Mouse (Mus musculus) kidney, postnatal 0 days (tissue): Measurements from ENCODE around the gene Vps11. TPM values are rescaled to one million over a fixed set of nuclear protein-coding genes. Genes with fewer than 3 reads are reported as not detected.

Experiments
- ATAC-seq: fragments of 200-750 bp; cut with Nextera tagmentation; replicated peaks from 2 replicates; pipeline ENCODE4 v1.8.0; 2017; ENCODE audit warnings: low read depth, moderate number of reproducible peaks, moderate TSS enrichment, moderate library complexity; ENCODE audit not compliant: low FRiP score
- DNase-seq: peaks from one replicate; pipeline ENCODE4 v3.0.0-alpha.2; 2016; ENCODE audit warnings: low spot score
- H3K27ac ChIP-seq: fragments of 300-500 bp; sonication (generic); 2 replicates; pipeline ENCODE4 v1.5.1; 2014; ENCODE audit warnings: mild to moderate bottlenecking
- H3K27me3 ChIP-seq: fragments of 300-500 bp; sonication (generic); 2 replicates; pipeline ENCODE4 v1.6.1; 2014; ENCODE audit warnings: low read length, mixed read lengths; ENCODE audit not compliant: insufficient read depth
- H3K36me3 ChIP-seq: fragments of 300-500 bp; sonication (generic); 2 replicates; pipeline ENCODE4 v1.6.1; 2014; ENCODE audit warnings: low read length, mixed read lengths; ENCODE audit not compliant: insufficient read depth
- H3K4me1 ChIP-seq: fragments of 300-500 bp; sonication (generic); replicated peaks from 2 replicates; pipeline ENCODE4 v1.6.1; 2014; ENCODE audit warnings: antibody characterized with exemption, low read length, mixed read lengths; ENCODE audit not compliant: insufficient read depth
- H3K4me2 ChIP-seq: fragments of 300-500 bp; sonication (generic); 2 replicates; pipeline ENCODE4 v1.6.1; 2014; ENCODE audit warnings: mild to moderate bottlenecking, low read length, moderate library complexity, mixed read lengths
- H3K4me3 ChIP-seq: fragments of 300-500 bp; sonication (generic); replicated peaks from 2 replicates; pipeline ENCODE4 v1.5.1; 2014; ENCODE audit warnings: low read depth, low read length
- H3K9ac ChIP-seq: fragments of 300-500 bp; sonication (generic); 2 replicates; pipeline ENCODE4 v1.6.1; 2014; ENCODE audit warnings: low read depth, low read length
- H3K9me3 ChIP-seq: fragments of 300-500 bp; sonication (generic); replicated peaks from 2 replicates; pipeline ENCODE4 v1.6.1; 2016; ENCODE audit warnings: low read length, inconsistent platforms, mixed read lengths
- CTCF ChIP-seq: IDR thresholded peaks from 2 replicates; pipeline ENCODE4 v1.5.1; 2016; ENCODE audit warnings: antibody characterized with exemption, low read depth, mild to moderate bottlenecking, moderate library complexity
- WGBS: fragments of 180-500 bp; shearing (Covaris S2); extraction: QIAGEN DNeasy Blood & Tissue Kit; methylation state at CpG from one replicate; pipeline ENCODE4 v1.1.7; 2014; 5-methylcytosine and 5-hydroxymethylcytosine counted together
- polyA plus RNA-seq: library from polyadenylated mRNA; unstranded; fragments of >200 nt; fragmentation: Nextera tagmentation; extraction: Ambion mirVana; gene quantifications from 2 replicates; pipeline ENCODE4 v1.2.1, GENCODE M21; 2015

Vps11 gene
- polyA plus RNA-seq, 1 experiment from 2014 or later, result 30.3 TPM

GRCm38 (mm10) chr9:44345570-44346433, 15.7 kb downstream of the Vps11 start:
- DNase-seq, result no peak
- WGBS, result 81% methylated on average over 6 of the region's 6 CpGs
- ATAC-seq, result no peak

GRCm38 (mm10) chr9:44343781-44344421, 17.6 kb downstream of the Vps11 start, which contains the start of gene Hmbs:
TSS of gene Hmbs (minus strand) at chr9:44344228.
- peak; percentile 92 for ATAC-seq
- WGBS, result under 1% methylated on average over 39 of the region's 39 CpGs

More at GRCm38 (mm10) chr9:44345570-44346433, 15.7 kb downstream of the Vps11 start:
- no peak for TF ChIP-seq CTCF
- H3K4me3 ChIP-seq, result no peak overlapping the region
- no peaks in the 10 kb centered on the region for H3K27me3 ChIP-seq
- H3K27ac ChIP-seq, result no peak overlapping the region
- H3K36me3 ChIP-seq, result peaks cover 23% of the 10 kb centered on the region
- H3K4me2 ChIP-seq, result no peak overlapping the region
- peaks cover 5% of the 10 kb centered on the region; the same call in 1 of the 2 replicates for H3K4me1 ChIP-seq
- no peak overlapping the region for H3K9ac ChIP-seq
- H3K9me3 ChIP-seq, result no peaks in the 10 kb centered on the region

GRCm38 (mm10) chr9:44343290-44343689, 18.2 kb downstream of the Vps11 start:
- Histone ChIP-seq H3K9me3 (no peaks in the 10 kb centered on the region), H3K4me2 (peak overlapping the region; percentile 68), H3K27me3 (no peaks in the 10 kb centered on the region), H3K4me3 (peak overlapping the region; percentile 60), H3K36me3 (peaks cover 10% of the 10 kb centered on the region), H3K9ac (peak overlapping the region; percentile 63), H3K27ac (peak overlapping the region; percentile 89; the same call in 1 of the 2 replicates), H3K4me1 (peaks cover 5% of the 10 kb centered on the region; the same call in 1 of the 2 replicates)
- ATAC-seq, result no peak
- 3% methylated on average over 6 of the region's 6 CpGs for WGBS
- no peak for TF ChIP-seq CTCF
- no peak for DNase-seq

More at GRCm38 (mm10) chr9:44343781-44344421, 17.6 kb downstream of the Vps11 start, which contains the start of gene Hmbs:
- H3K4me2 ChIP-seq, result peak within 1 kb of the TSS; percentile 68
- H3K36me3 ChIP-seq, result peaks cover 14% of the 10 kb centered on the region
- no peak for TF ChIP-seq CTCF
- peaks cover 5% of the 10 kb centered on the region; the same call in 1 of the 2 replicates for H3K4me1 ChIP-seq
- peak within 1 kb of the TSS; percentile 60 for H3K4me3 ChIP-seq
- DNase-seq, result peak; percentile 96
- peak within 1 kb of the TSS; percentile 89 for H3K27ac ChIP-seq
- peak within 1 kb of the TSS; percentile 63 for H3K9ac ChIP-seq
- no peaks in the 10 kb centered on the region for H3K9me3 ChIP-seq
- H3K27me3 ChIP-seq, result no peaks in the 10 kb centered on the region

GRCm38 (mm10) chr9:44342605-44343004, 18.9 kb downstream of the Vps11 start:
- H3K4me2 ChIP-seq, result peak overlapping the region; percentile 68; the same call in 1 of the 2 replicates
- H3K36me3 ChIP-seq, result peaks cover 6% of the 10 kb centered on the region; the same call in 1 of the 2 replicates
- TF ChIP-seq CTCF, result no peak
- H3K9me3 ChIP-seq, result no peaks in the 10 kb centered on the region
- H3K27ac ChIP-seq, result no peak overlapping the region
- ATAC-seq (no peak), DNase-seq (no peak)
- peaks cover 5% of the 10 kb centered on the region; the same call in 1 of the 2 replicates for H3K4me1 ChIP-seq
- H3K27me3 ChIP-seq, result no peaks in the 10 kb centered on the region
- WGBS, result 78% methylated on average over 1 of the region's 1 CpGs
- H3K9ac ChIP-seq, result 0 out of 2 replicates have a peak overlapping the region, but pooled peaks have one; percentile 63
- H3K4me3 ChIP-seq, result no peak overlapping the region

GRCm38 (mm10) chr9:44342173-44342572, 19.3 kb downstream of the Vps11 start:
- Histone ChIP-seq H3K4me1 (peaks cover 6% of the 10 kb centered on the region; the same call in 1 of the 2 replicates), H3K27ac (no peak overlapping the region), H3K4me2 (no peak overlapping the region), H3K9me3 (no peaks in the 10 kb centered on the region), H3K9ac (no peak overlapping the region), H3K27me3 (no peaks in the 10 kb centered on the region), H3K36me3 (peaks cover 7% of the 10 kb centered on the region; the same call in 1 of the 2 replicates), H3K4me3 (no peak overlapping the region)
- no peak for DNase-seq
- ATAC-seq, result no peak
- WGBS, result 44% methylated on average over 3 of the region's 3 CpGs
- no peak for TF ChIP-seq CTCF

GRCm38 (mm10) chr9:44341487-44341886, 20.0 kb downstream of the Vps11 start:
- no peak for ATAC-seq
- WGBS, result 91% methylated on average over 5 of the region's 5 CpGs
- Histone ChIP-seq H3K4me3 (no peak overlapping the region), H3K4me1 (peaks cover 11% of the 10 kb centered on the region; the same call in 1 of the 2 replicates), H3K9ac (0 out of 2 replicates have a peak overlapping the region, but pooled peaks have one; percentile 1), H3K4me2 (no peak overlapping the region), H3K27ac (no peak overlapping the region), H3K27me3 (no peaks in the 10 kb centered on the region), H3K36me3 (peaks cover 7% of the 10 kb centered on the region; the same call in 1 of the 2 replicates), H3K9me3 (no peaks in the 10 kb centered on the region)
- DNase-seq, result no peak
- no peak for TF ChIP-seq CTCF
